13 mouse cellular contexts compared by ENCODE assay signal in the genomic region with DNA sequence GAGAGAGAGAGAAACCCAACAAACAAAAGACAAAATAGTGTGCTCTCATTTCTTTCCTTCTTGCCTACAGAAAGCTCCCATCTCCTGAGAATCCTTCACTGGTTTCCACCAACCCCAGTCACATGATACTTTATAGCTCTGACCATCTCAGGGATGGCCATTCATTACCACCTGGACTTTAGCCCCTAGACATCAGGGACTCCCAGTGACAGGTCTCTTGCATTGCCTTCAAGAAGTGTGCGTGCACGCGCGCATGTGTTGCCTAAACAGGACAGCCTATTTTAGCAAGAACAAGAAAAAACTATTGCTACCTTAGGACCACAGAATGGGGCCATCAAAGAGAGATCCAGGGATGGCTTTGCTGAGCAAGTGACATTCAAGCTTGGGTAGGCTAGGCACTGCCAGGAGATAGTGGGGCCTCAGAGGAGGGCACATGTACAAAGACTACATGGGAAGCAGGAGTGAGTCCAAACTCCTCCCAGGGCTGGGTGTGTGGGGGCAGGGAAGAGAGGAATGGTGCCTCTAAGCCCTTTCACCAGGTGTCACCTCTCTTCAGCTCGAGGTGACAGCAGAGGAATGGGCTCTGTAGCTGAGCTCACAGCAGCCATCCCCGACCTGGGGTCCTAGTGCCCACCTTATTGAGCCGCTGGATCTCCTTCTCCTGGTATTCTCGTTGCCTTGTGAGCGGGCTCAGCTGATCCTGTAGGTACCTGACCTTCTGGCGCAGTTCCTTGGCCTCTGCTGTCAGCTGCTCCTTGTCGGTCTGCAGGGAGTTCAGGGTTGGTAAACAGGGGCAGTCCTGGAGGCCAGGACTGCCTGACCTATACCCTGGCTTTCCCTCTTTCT. TPM values are rescaled to one million over a fixed set of nuclear protein-coding genes. Genes with fewer than 3 reads are reported as not detected.
DNase-seq lines count a peak whose midpoint lies in the region; ATAC-seq lines count a peak whose summit lies in the region.
"Had no signal": no experiment of that assay in that cellular context is flagged by ENCODE, and none has a peak within 500 bp of the region (broad histone marks: within the 10 kb centered on the region; RNA-seq: fewer than 3 reads in every experiment).

No protein-coding gene starts in this region.

- H3K4me2 ChIP-seq in heart, embryonic 16.5 days (ENCODE audit: low read depth, low read length), result no peak overlapping the region
- H3K4me2 ChIP-seq: hindbrain, embryonic 13.5 days had no signal

- H3K36me3 ChIP-seq in heart, embryonic 10.5 days, result peaks cover 80% of the 10 kb centered on the region
- H3K36me3 ChIP-seq in heart, embryonic 16.5 days (ENCODE audit: control insufficient read depth, insufficient read depth), result peaks cover 49% of the 10 kb centered on the region

- H3K4me1 ChIP-seq in heart, embryonic 10.5 days, result peaks cover 32% of the 10 kb centered on the region
- peaks cover 16% of the 10 kb centered on the region for H3K4me1 ChIP-seq in heart, embryonic 16.5 days (ENCODE audit: control insufficient read depth, insufficient read depth, low read length)
- H3K4me1 ChIP-seq: hindbrain, embryonic 13.5 days had no signal

- no peak for DNase-seq in heart, embryonic 10.5 days (ENCODE audit: low spot score)
- no peak for DNase-seq in heart, postnatal 25 days (ENCODE audit: low spot score)
- DNase-seq in adipocyte (ENCODE audit: low spot score), result peak; percentile 57
- peak; percentile 76 to 81 for DNase-seq in kidney, postnatal 36 days
- no peak for DNase-seq in layer of hippocampus, postnatal 10 days (ENCODE audit: low spot score in 2 of 2)
- DNase-seq in left cerebral cortex, postnatal 4 days, result no peak
- no peak for DNase-seq in cerebellum, adult 9-11 months
- DNase-seq: lung, postnatal 36 days; spleen, adult 18-20 months had no signal

- intact Hi-C loops in heart, postnatal 25 days (cut with DNase I), result no loop called here
- intact Hi-C loops in left cerebral cortex, postnatal 4 days (cut with DNase I), result no loop called here

- no peaks in the 10 kb centered on the region for H3K9me3 ChIP-seq in heart, embryonic 10.5 days
- H3K9me3 ChIP-seq in heart, embryonic 16.5 days (replicated peaks; ENCODE audit: control insufficient read depth, low read length), result no peaks in the 10 kb centered on the region; the same call in 1 of the 2 replicates
- H3K9me3 ChIP-seq: hindbrain, embryonic 13.5 days had no signal

- ATAC-seq in heart, embryonic 16.5 days (replicated peaks; ENCODE audit: extremely low read depth, insufficient read depth, low FRiP score), result peak; percentile 49; the same call in 1 of the 2 replicates
- ATAC-seq: CD4-positive, CD25-positive, alpha-beta regulatory T cell, adult 4 months had no signal

- H3K27me3 ChIP-seq in heart, embryonic 10.5 days (ENCODE audit: insufficient read depth, poor library complexity, severe bottlenecking), result no peaks in the 10 kb centered on the region
- H3K27me3 ChIP-seq in heart, embryonic 16.5 days (ENCODE audit: control insufficient read depth, insufficient read depth, low read length), result no peaks in the 10 kb centered on the region
- H3K27me3 ChIP-seq: hindbrain, embryonic 13.5 days had no signal

- peak overlapping the region; percentile 81 for H3K27ac ChIP-seq in heart, embryonic 10.5 days
- H3K27ac ChIP-seq in heart, embryonic 16.5 days (ENCODE audit: low read length), result peak overlapping the region; percentile 66
- H3K27ac ChIP-seq: hindbrain, embryonic 13.5 days had no signal

- peak overlapping the region; percentile 42 for H3K9ac ChIP-seq in heart, embryonic 16.5 days (ENCODE audit: low read length)
- H3K9ac ChIP-seq: hindbrain, embryonic 13.5 days had no signal

- WGBS in heart, embryonic 10.5 days, result 66% methylated on average over 11 of the region's 11 CpGs
- WGBS in heart, embryonic 16.5 days, result 65% methylated on average over 11 of the region's 11 CpGs

- no peak overlapping the region for H3K4me3 ChIP-seq in heart, embryonic 10.5 days
- no peak overlapping the region for H3K4me3 ChIP-seq in heart, embryonic 16.5 days (ENCODE audit: low read length)
- H3K4me3 ChIP-seq: hindbrain, embryonic 13.5 days had no signal

RNA-seq across cellular contexts. Expression of gene Gpx3, which starts 18.1 kb away (rescaled TPM):
- polyA plus RNA-seq in heart, embryonic 10.5 days (2016; fragmentation: Nextera tagmentation; extraction: Ambion mirVana), result 1,153 and 1,643 TPM in 2 replicates
- total RNA-seq in heart, postnatal 25 days (2021), result 100 to 1,000 TPM; 177 to 178 TPM
- 771 and 1,022 TPM in 2 replicates for polyA plus RNA-seq in heart, embryonic 16.5 days (2015; fragmentation: Nextera tagmentation; extraction: Ambion mirVana)
- total RNA-seq in layer of hippocampus, postnatal 10 days (2021), result 1 to 10 TPM; 7.0 to 7.1 TPM
- 1 to 10 TPM; 5.1 to 9.6 TPM for total RNA-seq in left cerebral cortex, postnatal 4 days (2021)
- total RNA-seq: monocyte, adult 5-6 weeks had no signal

RNA-seq across cellular contexts. Expression of gene Tnip1, which starts 42.4 kb away (rescaled TPM):
- 22.7 and 23.7 TPM in 2 replicates for polyA plus RNA-seq in heart, embryonic 10.5 days (2016; fragmentation: Nextera tagmentation; extraction: Ambion mirVana)
- total RNA-seq in heart, postnatal 25 days (2021), result 10 to 100 TPM; 27.1 to 29.8 TPM
- 20.0 and 24.7 TPM in 2 replicates for polyA plus RNA-seq in heart, embryonic 16.5 days (2015; fragmentation: Nextera tagmentation; extraction: Ambion mirVana)
- 10 to 100 TPM; 29.0 to 32.2 TPM for total RNA-seq in layer of hippocampus, postnatal 10 days (2021)
- 10 to 100 TPM; 22.8 to 24.9 TPM for total RNA-seq in left cerebral cortex, postnatal 4 days (2021)

RNA-seq across cellular contexts. Expression of gene Hint1, which starts 54.2 kb away (rescaled TPM):
- polyA plus RNA-seq in heart, embryonic 10.5 days (2016; fragmentation: Nextera tagmentation; extraction: Ambion mirVana), result 602 and 622 TPM in 2 replicates
- total RNA-seq in heart, postnatal 25 days (2021), result 100 to 1,000 TPM; 290 to 301 TPM
- polyA plus RNA-seq in heart, embryonic 16.5 days (2015; fragmentation: Nextera tagmentation; extraction: Ambion mirVana), result 581 and 590 TPM in 2 replicates
- 100 to 1,000 TPM; 341 to 384 TPM for total RNA-seq in layer of hippocampus, postnatal 10 days (2021)
- 100 to 1,000 TPM; 364 to 423 TPM for total RNA-seq in left cerebral cortex, postnatal 4 days (2021)

RNA-seq across cellular contexts. Expression of gene Lyrm7, which starts 59.6 kb away (rescaled TPM):
- 11.8 and 17.9 TPM in 2 replicates for polyA plus RNA-seq in heart, embryonic 10.5 days (2016; fragmentation: Nextera tagmentation; extraction: Ambion mirVana)
- 10 to 100 TPM; 34.6 to 47.1 TPM for total RNA-seq in heart, postnatal 25 days (2021)
- 11.8 and 25.7 TPM in 2 replicates for polyA plus RNA-seq in heart, embryonic 16.5 days (2015; fragmentation: Nextera tagmentation; extraction: Ambion mirVana)
- total RNA-seq in layer of hippocampus, postnatal 10 days (2021), result 10 to 100 TPM; 21.2 to 24.5 TPM
- 10 to 100 TPM; 17.5 to 26.2 TPM for total RNA-seq in left cerebral cortex, postnatal 4 days (2021)

Comparison
In these comparisons a context has a peak if more than half of its experiments do, and no peak if none do; other contexts are left out.
1. DNase-seq: peak in adipocyte (single experiment) and kidney, postnatal 36 days (2 of 2); none in heart, embryonic 10.5 days (single experiment), heart, postnatal 25 days (single experiment), layer of hippocampus, postnatal 10 days (0 of 2), left cerebral cortex, postnatal 4 days (single experiment) and cerebellum, adult 9-11 months (single experiment).
2. RNA of gene Gpx3, which starts 18.1 kb away (total RNA-seq): 177 to 178 TPM in heart, postnatal 25 days; 5.1 to 9.6 TPM in left cerebral cortex, postnatal 4 days and 7.0 to 7.1 TPM in layer of hippocampus, postnatal 10 days; every median in the first group is over 10 times any median in the second.